Mouse (Mus musculus) T-helper 2 cell (primary cell): ENCODE data around the gene Sh3glb1.

Experiments
- in situ Hi-C: fragments of 300-600 bp; cut with MboI, MseI; formaldehyde crosslinking; loops from one replicate; pipeline ENCODE4 v1.15.1; 2025; ENCODE audit warnings: high pct_unique_total_duplicates

Sh3glb1 gene

GRCm38 (mm10) chr3:144715901-144716300 lies 4.2 kb downstream of the Sh3glb1 start:
- in situ Hi-C loops = loop anchor here (5.0 to 25.0 kb wide), 2 partner anchors 144 to 254 kb away; partner anchors contain the start of genes Hs2st1 and Selenof

- in situ Hi-C loops = loop anchor here (5.0 to 25.0 kb wide), 2 partner anchors 143 to 253 kb away; partner anchors contain the start of genes Hs2st1 and Selenof
Observed at GRCm38 (mm10) chr3:144715033-144715432, 5.1 kb downstream of the Sh3glb1 start.

- in situ Hi-C loops = loop anchor here (5.0 to 25.0 kb wide), 2 partner anchors 142 to 252 kb away; partner anchors contain the start of genes Hs2st1 and Selenof
Observed at GRCm38 (mm10) chr3:144714606-144715005, 5.5 kb downstream of the Sh3glb1 start.

- in situ Hi-C loops = loop anchor here (25.0 kb wide), 1 partner anchor 252 kb away; no protein-coding TSS in a partner anchor
Observed at GRCm38 (mm10) chr3:144714126-144714525, 6.0 kb downstream of the Sh3glb1 start.

GRCm38 (mm10) chr3:144711607-144712206 lies 8.4 kb downstream of the Sh3glb1 start:
- in situ Hi-C loops = loop anchor here (25.0 kb wide), 1 partner anchor 249 kb away; no protein-coding TSS in a partner anchor

GRCm38 (mm10) chr3:144708612-144709011 lies 11.5 kb downstream of the Sh3glb1 start:
- in situ Hi-C loops = loop anchor here (25.0 kb wide), 1 partner anchor 246 kb away; no protein-coding TSS in a partner anchor

- in situ Hi-C loops = loop anchor here (25.0 kb wide), 1 partner anchor 242 kb away; no protein-coding TSS in a partner anchor
Observed at GRCm38 (mm10) chr3:144703959-144704358, 16.2 kb downstream of the Sh3glb1 start.

GRCm38 (mm10) chr3:144698790-144699433 lies 21.2 kb downstream of the Sh3glb1 start:
- in situ Hi-C loops = no loop called here

- in situ Hi-C loops = no loop called here
Observed at GRCm38 (mm10) chr3:144697942-144698341, 22.2 kb downstream of the Sh3glb1 start.

- in situ Hi-C loops = no loop called here
Observed at GRCm38 (mm10) chr3:144697154-144697553, 23.0 kb downstream of the Sh3glb1 start.

- in situ Hi-C loops = no loop called here
Observed at GRCm38 (mm10) chr3:144694941-144695340, 25.2 kb downstream of the Sh3glb1 start.

GRCm38 (mm10) chr3:144694040-144694439 lies 26.1 kb downstream of the Sh3glb1 start:
- in situ Hi-C loops = no loop called here

- in situ Hi-C loops = no loop called here
Observed at GRCm38 (mm10) chr3:144692052-144692451, 28.1 kb downstream of the Sh3glb1 start.

- in situ Hi-C loops = no loop called here
Observed at GRCm38 (mm10) chr3:144689236-144689635, 30.9 kb downstream of the Sh3glb1 start.

- in situ Hi-C loops = no loop called here
Observed at GRCm38 (mm10) chr3:144688284-144688683, 31.9 kb downstream of the Sh3glb1 start.

GRCm38 (mm10) chr3:144687618-144688017 lies 32.5 kb downstream of the Sh3glb1 start:
- in situ Hi-C loops = no loop called here

GRCm38 (mm10) chr3:144686146-144686545 lies 34.0 kb downstream of the Sh3glb1 start:
- in situ Hi-C loops = no loop called here

GRCm38 (mm10) chr3:144683136-144683814 lies 36.9 kb downstream of the Sh3glb1 start:
- in situ Hi-C loops = no loop called here

- in situ Hi-C loops = no loop called here
Observed at GRCm38 (mm10) chr3:144681542-144681941, 38.6 kb downstream of the Sh3glb1 start.

GRCm38 (mm10) chr3:144679701-144680159 lies 40.4 kb downstream of the Sh3glb1 start:
- in situ Hi-C loops = no loop called here

- in situ Hi-C loops = no loop called here
Observed at GRCm38 (mm10) chr3:144679137-144679536, 41.0 kb downstream of the Sh3glb1 start.

GRCm38 (mm10) chr3:144677751-144678150 lies 42.4 kb downstream of the Sh3glb1 start:
- in situ Hi-C loops = no loop called here
